Mouse (Mus musculus) left cerebral cortex, postnatal 25 days (tissue): ENCODE measurements around the gene Fam219a. TPM values are rescaled to one million over a fixed set of nuclear protein-coding genes. Genes with fewer than 3 reads are reported as not detected.

Source experiments
- DNase-seq, 2 experiments: peaks; one replicate each; pipeline ENCODE4 v3.0.0; 2022; ENCODE audit warnings: low spot score in 2 of 2, mixed read lengths in 1 of 2
- intact Hi-C: fragments of 180-260 bp; cut with DNase I; formaldehyde crosslinking; loops from one replicate; pipeline ENCODE4 v1.15.1; 2025
- total RNA-seq, 2 experiments: library from RNA; stranded (reverse); gene quantifications; 2 replicates each; pipeline ENCODE4 v1.2.3; 2021

Gene Fam219a
- total RNA-seq, 2 experiments from 2014 or later, result 203 to 209 TPM

- no peak for DNase-seq
- intact Hi-C loops, result no loop called here
Measured at GRCm38 (mm10) chr4:41517233-41517632, 52.1 kb downstream of the Fam219a start, which contains the start of gene 1110017D15Rik. Gene 1110017D15Rik, minus strand, starts transcription at chr4:41517333.

DNA sequence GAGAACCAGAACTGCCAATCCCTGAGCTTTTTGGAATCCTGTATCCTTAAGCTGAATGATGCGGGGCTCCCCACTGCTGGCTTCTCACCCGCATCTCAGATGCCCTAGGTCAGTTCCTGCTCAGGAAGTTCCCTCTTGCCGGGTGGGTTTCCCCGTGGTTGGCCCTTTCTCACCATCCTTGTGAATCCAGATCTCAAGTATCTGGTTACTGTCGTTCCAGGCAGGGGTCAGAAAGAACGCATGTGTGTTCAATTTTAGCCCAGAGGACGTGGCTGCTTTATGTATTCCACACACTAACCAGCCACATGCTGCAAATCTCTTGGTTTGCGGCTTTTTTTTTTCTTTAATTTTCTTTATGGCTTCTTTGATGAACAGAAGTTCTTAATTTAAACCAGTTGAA lies 55.6 kb downstream of the Fam219a start:
- no peak for DNase-seq
- intact Hi-C loops, result no loop called here

GRCm38 (mm10) chr4:41513309-41513708 lies 56.0 kb downstream of the Fam219a start:
- intact Hi-C loops, result no loop called here
- DNase-seq, result no peak

DNA sequence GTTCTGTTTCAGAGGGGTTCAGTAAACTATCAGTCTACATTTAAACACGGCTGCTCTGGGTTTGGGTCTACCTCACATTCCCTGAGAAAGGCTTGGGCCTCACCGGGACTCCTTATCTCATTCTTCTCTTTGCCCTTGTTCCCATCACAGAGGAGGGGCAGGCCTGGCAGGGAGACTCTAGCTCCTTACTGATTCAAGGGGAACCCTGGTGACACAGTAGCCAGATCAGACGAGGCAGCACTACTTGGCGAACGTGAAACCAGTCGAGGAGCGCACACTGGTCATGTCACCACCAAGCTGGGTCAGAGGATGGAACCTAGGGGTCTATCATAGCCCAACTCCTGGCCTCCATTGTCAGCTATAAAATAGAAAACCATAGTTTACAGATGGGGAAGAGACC lies 61.3 kb downstream of the Fam219a start:
- no peak for DNase-seq
- intact Hi-C loops, result loop anchor here (2.0 kb wide), 1 partner anchor 37 kb away; no protein-coding TSS in a partner anchor

DNA sequence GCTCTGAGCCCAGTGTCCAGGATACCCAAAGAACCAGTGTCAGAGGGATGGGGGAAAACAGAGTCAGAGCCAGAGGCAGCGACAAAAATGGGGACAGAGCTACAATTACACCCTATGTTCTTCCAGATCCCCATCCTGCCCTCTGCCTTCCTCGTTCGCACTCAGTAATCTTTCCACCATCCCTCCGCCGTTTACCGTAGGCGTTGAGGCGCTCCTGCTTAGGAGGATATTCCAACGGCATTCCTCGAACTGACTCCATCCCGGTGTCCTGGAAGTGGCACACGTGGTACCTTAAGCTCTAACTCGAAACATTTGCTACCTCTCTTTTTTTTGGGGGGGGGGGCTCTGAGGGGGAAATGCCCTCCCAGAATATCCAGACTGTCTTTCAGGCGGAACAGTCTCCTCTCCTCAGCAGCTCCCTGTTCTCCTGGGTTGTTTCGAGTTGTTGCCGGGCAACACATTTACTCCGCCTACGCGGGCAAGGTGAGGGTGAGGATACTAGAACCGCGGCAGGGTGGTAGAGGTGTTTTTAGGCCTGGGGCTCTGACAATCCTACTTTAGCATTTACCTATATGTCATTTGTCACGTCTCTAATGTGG lies 61.9 kb downstream of the Fam219a start:
- no peak for DNase-seq
- intact Hi-C loops, result loop anchor here (2.0 kb wide), 1 partner anchor 37 kb away; no protein-coding TSS in a partner anchor

DNA sequence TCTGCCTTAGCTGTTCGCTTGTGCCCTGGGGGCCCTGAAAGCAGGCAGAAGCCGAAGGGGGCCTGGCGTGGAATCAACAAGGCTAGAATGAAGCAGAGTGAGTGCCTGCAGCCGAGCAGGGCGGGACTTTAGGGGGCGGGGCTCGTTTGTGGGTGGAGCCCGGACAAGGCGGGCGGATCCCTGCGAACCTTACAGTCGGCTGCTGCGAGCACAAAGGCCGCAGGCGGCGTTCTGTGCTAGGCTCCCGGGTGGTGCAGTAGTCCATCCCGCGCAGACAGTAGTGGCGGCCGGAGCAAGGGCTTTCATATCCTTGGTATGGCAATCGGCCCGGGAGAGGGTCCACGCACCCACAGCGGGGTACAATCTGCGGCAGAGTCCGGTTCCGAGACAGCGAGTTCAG lies 62.4 kb downstream of the Fam219a start:
- peak; percentile 83 to 86 for DNase-seq
- intact Hi-C loops, result loop anchor here (2.0 kb wide), 1 partner anchor 36 kb away; no protein-coding TSS in a partner anchor

GRCm38 (mm10) chr4:41506156-41506555 lies 63.2 kb downstream of the Fam219a start:
- intact Hi-C loops, result loop anchor here (2.0 kb wide), 1 partner anchor 35 kb away; no protein-coding TSS in a partner anchor
- DNase-seq, result peak in 1 of 2 experiments; percentile 54

DNA sequence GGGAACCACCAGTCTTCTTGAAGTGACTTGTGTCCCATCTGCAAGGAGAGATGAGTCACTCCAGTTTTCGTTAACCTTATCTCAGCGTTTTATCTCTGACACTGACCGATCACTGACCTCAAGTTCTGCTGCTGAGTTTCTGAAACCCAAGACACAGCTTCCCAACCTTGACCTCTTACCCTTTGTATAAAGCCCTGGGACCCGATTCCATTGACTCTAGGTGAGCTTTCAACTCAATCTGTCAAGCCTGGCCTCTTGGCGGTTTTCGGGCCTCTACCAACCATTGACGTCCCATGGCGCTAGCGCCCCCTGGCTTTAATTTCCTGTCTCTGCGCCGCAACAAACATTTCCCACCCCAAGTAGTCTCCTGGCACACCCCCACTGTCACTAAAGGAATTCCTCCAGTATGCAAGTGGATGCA lies 64.2 kb downstream of the Fam219a start:
- no peak for DNase-seq
- intact Hi-C loops, result no loop called here

GRCm38 (mm10) chr4:41504325-41504724 lies 65.0 kb downstream of the Fam219a start:
- intact Hi-C loops, result no loop called here
- DNase-seq, result no peak

DNA sequence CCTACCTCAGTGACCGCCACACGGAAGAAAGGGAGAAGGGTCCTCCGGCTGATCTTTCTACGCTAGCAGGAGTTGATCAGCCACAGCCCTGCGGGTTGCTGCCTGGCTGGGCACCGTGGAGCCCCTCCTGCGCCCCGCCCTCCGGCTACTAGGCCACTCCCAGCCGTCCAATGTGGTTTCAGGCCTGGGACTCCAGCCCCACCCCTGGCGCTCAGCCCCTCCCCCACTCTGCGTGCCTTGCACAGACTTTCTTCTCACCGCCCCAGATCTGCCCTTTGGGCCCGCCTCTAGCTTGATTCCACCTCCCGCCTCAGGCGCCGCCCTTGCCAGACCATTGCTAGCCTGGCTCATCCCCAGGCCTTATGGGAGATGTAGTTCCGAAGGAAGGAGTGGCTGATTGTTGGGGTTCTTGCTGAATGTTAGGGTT lies 66.3 kb downstream of the Fam219a start, which contains the start of gene AI464131:
AI464131 (minus strand) TSS at position 91 of the 427 bp plus-strand sequence.
- intact Hi-C loops, result no loop called here

GRCm38 (mm10) chr4:41502171-41502940 lies 67.0 kb downstream of the Fam219a start:
- peak in 1 of 2 experiments; percentile 17 for DNase-seq
- intact Hi-C loops, result no loop called here

More for the DNA sequence above, 66.3 kb downstream of the Fam219a start, which contains the start of gene AI464131:
- peak; percentile 88 to 97 for DNase-seq

- intact Hi-C loops, result no loop called here
- no peak for DNase-seq
Measured at GRCm38 (mm10) chr4:41500787-41501186, 68.6 kb downstream of the Fam219a start.

DNA sequence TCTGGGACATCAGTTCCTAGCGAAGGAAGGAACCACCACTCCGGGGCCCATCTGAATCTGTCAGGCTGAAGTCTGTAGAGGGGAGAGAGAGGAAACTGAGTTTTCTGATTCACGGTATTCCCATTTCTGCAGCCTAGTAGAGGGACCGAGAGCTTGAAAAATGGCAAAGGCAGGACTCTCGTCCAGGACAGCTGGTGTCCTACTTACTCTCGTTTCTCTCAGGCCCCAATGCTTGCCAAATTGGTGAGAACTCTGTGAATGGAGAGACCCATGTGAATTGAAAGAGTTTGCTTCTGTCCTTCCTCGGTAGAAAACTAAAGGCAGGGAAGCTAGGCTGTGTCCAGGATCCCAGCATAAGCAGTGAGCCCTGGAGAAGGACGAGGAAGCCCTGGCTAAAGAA lies 69.7 kb downstream of the Fam219a start:
- intact Hi-C loops, result no loop called here
- no peak for DNase-seq

DNA sequence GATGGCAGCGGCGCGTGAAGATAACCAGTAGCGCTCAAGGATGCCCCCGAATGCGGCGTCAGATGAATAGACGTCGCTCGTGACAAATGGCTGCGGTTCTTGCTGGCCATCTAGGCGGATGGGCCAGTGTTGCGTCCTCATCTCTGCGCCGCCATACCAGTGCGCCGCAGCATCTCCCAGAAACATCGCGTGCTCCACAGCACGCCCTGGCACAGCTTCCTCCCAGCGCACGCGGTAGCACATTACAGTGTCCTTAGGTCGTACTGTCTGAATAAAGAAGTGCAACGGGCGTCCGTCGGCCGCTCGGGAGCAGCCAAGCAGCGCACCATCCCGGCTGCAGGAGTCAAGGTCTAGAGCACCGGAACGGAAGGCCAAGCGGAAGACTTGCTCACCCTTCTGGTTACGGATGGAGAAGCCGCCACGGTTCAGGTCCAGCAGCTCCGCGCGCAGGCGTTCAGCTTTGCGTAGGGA lies 70.4 kb downstream of the Fam219a start:
- no peak for DNase-seq
- intact Hi-C loops, result no loop called here

GRCm38 (mm10) chr4:41497995-41498845 lies 71.1 kb downstream of the Fam219a start:
- no peak for DNase-seq
- intact Hi-C loops, result loop anchor here (2.0 kb wide), 1 partner anchor 17 kb away; no protein-coding TSS in a partner anchor

GRCm38 (mm10) chr4:41497579-41497978 lies 71.8 kb downstream of the Fam219a start:
- DNase-seq, result no peak
- intact Hi-C loops, result loop anchor here (2.0 kb wide), 1 partner anchor 17 kb away; no protein-coding TSS in a partner anchor

DNA sequence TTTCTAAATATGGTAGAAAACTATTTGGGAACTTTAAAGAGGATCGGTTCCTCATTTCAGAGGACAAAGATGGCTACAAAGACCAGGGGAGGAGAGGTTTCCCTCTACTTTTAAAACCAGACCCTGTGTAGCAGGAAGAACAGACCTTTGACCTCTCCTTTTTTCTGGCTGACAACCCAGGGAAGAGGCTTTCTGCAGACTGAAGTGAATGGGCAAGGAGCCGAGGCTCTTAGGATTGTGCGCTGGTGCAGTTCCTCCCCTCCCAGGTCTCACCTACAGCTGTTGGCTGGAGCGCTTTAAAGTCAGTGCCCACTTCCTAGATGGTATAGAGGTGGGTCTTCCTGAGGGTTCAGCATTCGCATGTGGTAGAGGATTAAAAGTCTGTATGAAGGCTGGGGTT lies 72.3 kb downstream of the Fam219a start:
- no peak for DNase-seq
- intact Hi-C loops, result loop anchor here (2.0 kb wide), 1 partner anchor 16 kb away; no protein-coding TSS in a partner anchor

DNA sequence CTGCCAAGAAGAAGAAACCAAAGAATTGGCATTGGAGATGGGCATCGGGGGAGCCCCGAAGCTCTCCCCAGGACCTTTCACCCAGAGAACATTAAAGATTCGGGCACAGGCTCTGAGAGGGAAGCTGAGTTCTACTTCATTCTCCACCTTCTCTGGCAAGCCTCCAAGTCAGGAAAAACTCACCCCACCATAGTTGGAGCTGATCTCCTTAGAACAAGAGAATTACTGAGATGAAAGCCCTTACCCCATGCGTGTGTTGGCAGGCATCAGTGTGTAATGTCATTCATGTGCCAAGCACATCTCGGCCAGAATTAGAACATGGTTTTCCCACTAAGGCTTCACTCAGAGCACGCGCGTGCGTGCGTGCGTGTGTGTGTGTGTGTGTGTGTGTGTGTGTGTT lies 73.5 kb downstream of the Fam219a start:
- intact Hi-C loops, result loop anchor here (2.0 kb wide), 1 partner anchor 15 kb away; no protein-coding TSS in a partner anchor
- peak in 1 of 2 experiments; percentile 59 for DNase-seq

- no peak for DNase-seq
- intact Hi-C loops, result no loop called here
Measured at GRCm38 (mm10) chr4:41495076-41495475, 74.3 kb downstream of the Fam219a start.
